Mouse (Mus musculus) heart, postnatal 0 days (tissue): ENCODE results near the gene Zdhhc20.

Experiments
- CTCF ChIP-seq: IDR thresholded peaks from 2 replicates; pipeline ENCODE4 v1.5.1; 2016; ENCODE audit warnings: antibody characterized with exemption, control low read depth, low read depth
- EP300 ChIP-seq: IDR thresholded peaks from 2 replicates; pipeline ENCODE4 v1.6.1; 2016; ENCODE audit warnings: antibody characterized with exemption, low read depth

DNA sequence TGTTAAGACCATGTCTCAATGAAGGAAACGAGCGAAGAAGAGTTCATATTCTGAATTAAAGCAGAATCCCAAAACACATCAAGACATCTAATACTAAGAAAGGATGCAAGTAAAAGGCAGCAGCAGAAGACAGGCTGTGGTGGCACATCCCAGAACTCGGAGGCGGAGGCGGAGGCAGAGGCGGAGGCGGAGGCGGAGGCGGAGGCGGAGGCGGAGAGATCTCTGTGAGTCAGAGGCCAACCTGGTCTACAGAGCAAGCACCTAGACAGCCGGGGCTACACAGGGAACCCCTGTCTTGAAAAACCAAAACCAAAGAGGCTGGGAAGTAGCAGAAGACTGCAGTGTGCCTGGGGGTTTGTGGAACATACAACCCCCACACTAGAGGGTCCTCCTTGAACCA is 6.8 kb upstream of the Zdhhc20 start:
- no peak for TF ChIP-seq CTCF
- no peak for TF ChIP-seq EP300
